Mouse (Mus musculus): Measurements from ENCODE around the gene Loxl3. TPM values are rescaled to one million over a fixed set of nuclear protein-coding genes. Genes with fewer than 3 reads are reported as not detected.

Gene Loxl3
- total and polyA plus RNA-seq, 2 experiments from 2014 or later: 4.5 to 4.7 TPM

- no peak overlapping the region for H3K9ac ChIP-seq
- no peaks in the 10 kb centered on the region for H3K36me3 ChIP-seq (ENCODE audit: insufficient read depth)
- no peak overlapping the region for H3K27ac ChIP-seq (ENCODE audit: low read depth, low read length)
- 72% methylated on average over 4 of the region's 4 CpGs for WGBS
- H3K4me3 ChIP-seq (ENCODE audit: low read depth, low read length): no peak overlapping the region
- DNase-seq (no peak), ATAC-seq (no peak)
- no peaks in the 10 kb centered on the region for H3K9me3 ChIP-seq (ENCODE audit: low read length)
- TF ChIP-seq CTCF (IDR thresholded peaks at IDR 0.05; ENCODE audit: low read depth): no peak
- no peaks in the 10 kb centered on the region for H3K27me3 ChIP-seq (ENCODE audit: insufficient read depth, low read length)
- H3K4me1 ChIP-seq (ENCODE audit: insufficient read depth): no peaks in the 10 kb centered on the region
- H3K4me2 ChIP-seq (ENCODE audit: low read depth): no peak overlapping the region
Observed at GRCm38 (mm10) chr6:82998326-82998725, 35.6 kb upstream of the Loxl3 start.

GRCm38 (mm10) chr6:82999986-83000385 lies 34.0 kb upstream of the Loxl3 start:
- 59% methylated on average over 8 of the region's 8 CpGs for WGBS
- no peak for TF ChIP-seq CTCF (IDR thresholded peaks at IDR 0.05; ENCODE audit: low read depth)

GRCm38 (mm10) chr6:83003082-83003481 lies 30.9 kb upstream of the Loxl3 start:
- H3K9ac ChIP-seq: no peak overlapping the region
- no peaks in the 10 kb centered on the region for H3K9me3 ChIP-seq (ENCODE audit: low read length)
- no peak overlapping the region for H3K27ac ChIP-seq (ENCODE audit: low read depth, low read length)
- no peak for ATAC-seq
- no peaks in the 10 kb centered on the region for H3K36me3 ChIP-seq (ENCODE audit: insufficient read depth)
- WGBS: 93% methylated on average over 1 of the region's 1 CpGs
- H3K4me3 ChIP-seq (ENCODE audit: low read depth, low read length): no peak overlapping the region
- no peak for TF ChIP-seq CTCF (IDR thresholded peaks at IDR 0.05; ENCODE audit: low read depth)
- DNase-seq: no peak
- H3K4me2 ChIP-seq (ENCODE audit: low read depth): no peak overlapping the region
- no peaks in the 10 kb centered on the region for H3K27me3 ChIP-seq (ENCODE audit: insufficient read depth, low read length)
- no peaks in the 10 kb centered on the region for H3K4me1 ChIP-seq (ENCODE audit: insufficient read depth)

More at GRCm38 (mm10) chr6:82999986-83000385, 34.0 kb upstream of the Loxl3 start:
- no peak for DNase-seq
- H3K9ac ChIP-seq: no peak overlapping the region
- no peaks in the 10 kb centered on the region for H3K36me3 ChIP-seq (ENCODE audit: insufficient read depth)
- no peak overlapping the region for H3K4me2 ChIP-seq (ENCODE audit: low read depth)
- H3K27me3 ChIP-seq (ENCODE audit: insufficient read depth, low read length): no peaks in the 10 kb centered on the region
- H3K4me3 ChIP-seq (ENCODE audit: low read depth, low read length): no peak overlapping the region
- H3K27ac ChIP-seq (ENCODE audit: low read depth, low read length): no peak overlapping the region
- no peak for ATAC-seq
- H3K4me1 ChIP-seq (ENCODE audit: insufficient read depth): no peaks in the 10 kb centered on the region
- no peaks in the 10 kb centered on the region for H3K9me3 ChIP-seq (ENCODE audit: low read length)

GRCm38 (mm10) chr6:83003850-83004249 lies 30.1 kb upstream of the Loxl3 start:
- ATAC-seq (no peak), DNase-seq (no peak)
- Histone ChIP-seq H3K36me3 (ENCODE audit: insufficient read depth) (no peaks in the 10 kb centered on the region), H3K4me2 (ENCODE audit: low read depth) (no peak overlapping the region), H3K4me3 (ENCODE audit: low read depth, low read length) (no peak overlapping the region), H3K9ac (no peak overlapping the region), H3K9me3 (ENCODE audit: low read length) (no peaks in the 10 kb centered on the region), H3K27me3 (ENCODE audit: insufficient read depth, low read length) (no peaks in the 10 kb centered on the region), H3K27ac (ENCODE audit: low read depth, low read length) (no peak overlapping the region), H3K4me1 (ENCODE audit: insufficient read depth) (no peaks in the 10 kb centered on the region)
- TF ChIP-seq CTCF (IDR thresholded peaks at IDR 0.05; ENCODE audit: low read depth): no peak
- 88% methylated on average over 5 of the region's 5 CpGs for WGBS

- ATAC-seq: no peak
- H3K36me3 ChIP-seq (ENCODE audit: insufficient read depth): no peaks in the 10 kb centered on the region
- WGBS: 74% methylated on average over 2 of the region's 2 CpGs
- H3K4me1 ChIP-seq (ENCODE audit: insufficient read depth): no peaks in the 10 kb centered on the region
- H3K27me3 ChIP-seq (ENCODE audit: insufficient read depth, low read length): no peaks in the 10 kb centered on the region
- H3K27ac ChIP-seq (ENCODE audit: low read depth, low read length): no peak overlapping the region
- DNase-seq: no peak
- no peaks in the 10 kb centered on the region for H3K9me3 ChIP-seq (ENCODE audit: low read length)
- no peak overlapping the region for H3K4me2 ChIP-seq (ENCODE audit: low read depth)
- TF ChIP-seq CTCF (IDR thresholded peaks at IDR 0.05; ENCODE audit: low read depth): no peak
- no peak overlapping the region for H3K9ac ChIP-seq
- H3K4me3 ChIP-seq (ENCODE audit: low read depth, low read length): no peak overlapping the region
Observed at GRCm38 (mm10) chr6:83004309-83004708, 29.7 kb upstream of the Loxl3 start.

- ATAC-seq (no peak), DNase-seq (no peak)
- no peak overlapping the region for H3K27ac ChIP-seq (ENCODE audit: low read depth, low read length)
- no peaks in the 10 kb centered on the region for H3K36me3 ChIP-seq (ENCODE audit: insufficient read depth)
- no peaks in the 10 kb centered on the region for H3K9me3 ChIP-seq (ENCODE audit: low read length)
- H3K4me2 ChIP-seq (ENCODE audit: low read depth): no peak overlapping the region
- no peak overlapping the region for H3K4me3 ChIP-seq (ENCODE audit: low read depth, low read length)
- H3K4me1 ChIP-seq (ENCODE audit: insufficient read depth): no peaks in the 10 kb centered on the region
- H3K9ac ChIP-seq: no peak overlapping the region
- WGBS: 60% methylated on average over 7 of the region's 7 CpGs
- H3K27me3 ChIP-seq (ENCODE audit: insufficient read depth, low read length): no peaks in the 10 kb centered on the region
- TF ChIP-seq CTCF (IDR thresholded peaks at IDR 0.05; ENCODE audit: low read depth): no peak
Observed at GRCm38 (mm10) chr6:83004872-83005271, 29.1 kb upstream of the Loxl3 start.

GRCm38 (mm10) chr6:83005444-83006011 lies 28.4 kb upstream of the Loxl3 start:
- Histone ChIP-seq H3K9ac (no peak overlapping the region), H3K27ac (ENCODE audit: low read depth, low read length) (no peak overlapping the region), H3K36me3 (ENCODE audit: insufficient read depth) (no peaks in the 10 kb centered on the region), H3K4me2 (ENCODE audit: low read depth) (no peak overlapping the region), H3K4me3 (ENCODE audit: low read depth, low read length) (no peak overlapping the region), H3K27me3 (ENCODE audit: insufficient read depth, low read length) (no peaks in the 10 kb centered on the region), H3K9me3 (ENCODE audit: low read length) (no peaks in the 10 kb centered on the region), H3K4me1 (ENCODE audit: insufficient read depth) (no peaks in the 10 kb centered on the region)
- WGBS: 80% methylated on average over 10 of the region's 10 CpGs
- TF ChIP-seq CTCF (IDR thresholded peaks at IDR 0.05; ENCODE audit: low read depth): no peak
- ATAC-seq (no peak), DNase-seq (no peak)
